8 mouse cellular contexts compared by ENCODE assay signal in genomic region chrX:36328271-36329039, GRCm38 (mm10). TPM values are rescaled to one million over a fixed set of nuclear protein-coding genes. Genes with fewer than 3 reads are reported as not detected.
DNase-seq lines count a peak whose midpoint lies in the region; ATAC-seq lines count a peak whose summit lies in the region.

Lonrf3 (plus strand) TSS chrX:36328353.

- intact Hi-C loops in left cerebral cortex, postnatal 36 days (cut with DNase I) = loop anchor here (2.0 kb wide), 1 partner anchor 102 kb away; no protein-coding TSS in a partner anchor

- peak; percentile 23 to 27 for DNase-seq in adrenal gland, postnatal 4 days (ENCODE audit: low spot score in 2 of 2)
- peak; percentile 62 for DNase-seq in embryonic facial prominence, embryonic 10.5 days (ENCODE audit: low spot score)
- DNase-seq in heart, adult 18-20 months = peak; percentile 84 to 86
- peak; percentile 74 for DNase-seq in kidney, adult 11 months
- peak; percentile 73 to 74 for DNase-seq in left cerebral cortex, postnatal 36 days (ENCODE audit: low spot score in 2 of 2)
- peak; percentile 63 for DNase-seq in right cerebral cortex, postnatal 14 days
- no peak for DNase-seq in c-Kit-positive CD71-positive TER-119-positive erythroid progenitor cells, embryonic 14.5 days (ENCODE audit: low spot score)

- peaks cover 11% of the 10 kb centered on the region; the same call in 1 of the 2 replicates for H3K9me3 ChIP-seq in embryonic facial prominence, embryonic 10.5 days

- no peaks in the 10 kb centered on the region for H3K36me3 ChIP-seq in embryonic facial prominence, embryonic 10.5 days (replicated peaks)

- H3K27me3 ChIP-seq in embryonic facial prominence, embryonic 10.5 days (replicated peaks; ENCODE audit: low read depth, poor library complexity, severe bottlenecking) = peaks cover 76% of the 10 kb centered on the region

- peaks cover 13% of the 10 kb centered on the region; the same call in 1 of the 2 replicates for H3K4me1 ChIP-seq in embryonic facial prominence, embryonic 10.5 days

- WGBS in embryonic facial prominence, embryonic 10.5 days = 20% methylated on average over 68 of the region's 68 CpGs

- ATAC-seq in megakaryocyte-erythroid progenitor cell, adult 5-6 weeks (replicated peaks; ENCODE audit: low FRiP score, low TSS enrichment, poor library complexity, severe bottlenecking) = peak; percentile 73

- H3K4me3 ChIP-seq in embryonic facial prominence, embryonic 10.5 days = peak within 1 kb of the TSS; percentile 56

- H3K27ac ChIP-seq in embryonic facial prominence, embryonic 10.5 days (replicated peaks) = no peak within 1 kb of the TSS

RNA-seq across cellular contexts. Expression of gene Lonrf3, which starts in this region (rescaled TPM):
- 1 to 10 TPM; 7.7 to 8.0 TPM for total RNA-seq in adrenal gland, postnatal 4 days (2021)
- polyA plus RNA-seq in embryonic facial prominence, embryonic 10.5 days (2016; fragmentation: Nextera tagmentation; extraction: Ambion mirVana) = 0.29 and 0.72 TPM in 2 replicates
- total RNA-seq in heart, adult 18-20 months (2021) = 1 to 10 TPM; 1.1 to 1.2 TPM
- 10 to 100 TPM; 10.7 to 20.1 TPM for total RNA-seq in left cerebral cortex, postnatal 36 days (2021)
- 1.9 TPM in 1 of 2 replicates, not detected in the other for total RNA-seq in megakaryocyte-erythroid progenitor cell, adult 5-6 weeks (2014; fragmentation: Nextera tagmentation)
- 1.8 and 2.0 TPM in 2 replicates for total RNA-seq in megakaryocyte-erythroid progenitor cell, adult 5-6 weeks (2017)

Comparison
In these comparisons a context has a peak if more than half of its experiments do, and no peak if none do; other contexts are left out.
1. Peak in DNase-seq and H3K4me3 ChIP-seq in embryonic facial prominence, embryonic 10.5 days; RNA of the gene not detected or under 1 TPM.